Mouse (Mus musculus) macrophage (primary cell): Measurements from ENCODE around the gene Cyp2w1. TPM values are rescaled to one million over a fixed set of nuclear protein-coding genes. Genes with fewer than 3 reads are reported as not detected.

Experiments used
- H3K27ac ChIP-seq: fragments of 350-480 bp; formaldehyde crosslinking; 2 replicates; pipeline ENCODE4 v1.9.0; 2021
- H3K36me3 ChIP-seq: fragments of 350-480 bp; formaldehyde crosslinking; 2 replicates; pipeline ENCODE4 v1.9.0; 2021; ENCODE audit errors: inconsistent target
- H3K4me3 ChIP-seq: fragments of 350-480 bp; formaldehyde crosslinking; 2 replicates; pipeline ENCODE4 v1.9.0; 2021; ENCODE audit errors: inconsistent target
- H3K79me2 ChIP-seq: fragments of 350-480 bp; formaldehyde crosslinking; 2 replicates; pipeline ENCODE4 v1.9.0; 2021; ENCODE audit errors: inconsistent target
- WGBS: methylation state at CpG from one replicate; pipeline ENCODE4 v1.1.7; 2026; ENCODE audit warnings: inconsistent platforms; ENCODE audit not compliant: missing documents; 5-methylcytosine and 5-hydroxymethylcytosine counted together
- polyA plus RNA-seq: library from polyadenylated mRNA; stranded (reverse); fragments of 250-400 nt; gene quantifications from 3 replicates; pipeline ENCODE4 v1.2.4, GENCODE M21; 2018; ENCODE audit warnings: inconsistent platforms

Gene Cyp2w1
- polyA plus RNA-seq, 1 experiment from 2014 or later = not detected

DNA sequence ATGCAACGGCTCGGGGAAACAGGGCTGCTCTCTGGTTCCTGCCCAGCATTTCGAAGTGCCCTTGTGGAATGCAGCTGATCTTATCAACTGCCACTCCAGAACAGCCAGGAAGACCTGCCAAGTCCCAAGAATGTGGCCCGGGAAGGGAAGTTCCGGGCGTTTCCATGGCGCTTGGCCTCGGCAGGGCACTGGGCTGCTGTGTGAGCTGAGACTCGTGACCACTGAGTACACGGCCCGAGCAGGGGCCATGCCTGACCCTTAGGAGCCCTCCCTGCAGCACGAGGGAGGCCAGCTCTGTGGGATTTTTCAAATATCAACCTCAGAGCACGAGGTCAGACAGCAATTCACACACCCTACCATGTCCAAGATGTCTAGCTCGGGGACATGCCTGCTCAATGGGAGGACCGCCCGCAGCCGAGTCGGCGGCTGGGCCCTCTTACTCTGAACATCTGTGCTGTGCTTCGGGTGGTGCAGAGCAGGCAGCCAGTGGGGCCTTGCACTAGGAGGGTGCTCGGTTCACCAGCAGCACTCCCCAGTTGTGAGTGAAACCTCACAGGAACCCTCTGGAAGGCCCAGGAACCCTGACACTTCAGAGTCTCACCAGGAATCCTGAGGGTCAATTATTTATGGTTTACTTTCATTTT, 26.7 kb downstream of the Cyp2w1 start:
- H3K79me2 ChIP-seq = peaks cover 70% of the 10 kb centered on the region
- WGBS = 24% methylated on average over 20 of the region's 21 CpGs
- H3K36me3 ChIP-seq = peaks cover 6% of the 10 kb centered on the region; the same call in 1 of the 2 replicates
- H3K27ac ChIP-seq = peak overlapping the region; percentile 99
- H3K4me3 ChIP-seq = peak overlapping the region; percentile 33

GRCm38 (mm10) chr5:139379771-139380384, 27.5 kb downstream of the Cyp2w1 start:
- Histone ChIP-seq H3K36me3 (peaks cover 11% of the 10 kb centered on the region; the same call in 1 of the 2 replicates), H3K79me2 (peaks cover 77% of the 10 kb centered on the region), H3K27ac (peak overlapping the region; percentile 99), H3K4me3 (peak overlapping the region; percentile 33; the same call in 1 of the 2 replicates)
- 13% methylated on average over 8 of the region's 8 CpGs for WGBS

DNA sequence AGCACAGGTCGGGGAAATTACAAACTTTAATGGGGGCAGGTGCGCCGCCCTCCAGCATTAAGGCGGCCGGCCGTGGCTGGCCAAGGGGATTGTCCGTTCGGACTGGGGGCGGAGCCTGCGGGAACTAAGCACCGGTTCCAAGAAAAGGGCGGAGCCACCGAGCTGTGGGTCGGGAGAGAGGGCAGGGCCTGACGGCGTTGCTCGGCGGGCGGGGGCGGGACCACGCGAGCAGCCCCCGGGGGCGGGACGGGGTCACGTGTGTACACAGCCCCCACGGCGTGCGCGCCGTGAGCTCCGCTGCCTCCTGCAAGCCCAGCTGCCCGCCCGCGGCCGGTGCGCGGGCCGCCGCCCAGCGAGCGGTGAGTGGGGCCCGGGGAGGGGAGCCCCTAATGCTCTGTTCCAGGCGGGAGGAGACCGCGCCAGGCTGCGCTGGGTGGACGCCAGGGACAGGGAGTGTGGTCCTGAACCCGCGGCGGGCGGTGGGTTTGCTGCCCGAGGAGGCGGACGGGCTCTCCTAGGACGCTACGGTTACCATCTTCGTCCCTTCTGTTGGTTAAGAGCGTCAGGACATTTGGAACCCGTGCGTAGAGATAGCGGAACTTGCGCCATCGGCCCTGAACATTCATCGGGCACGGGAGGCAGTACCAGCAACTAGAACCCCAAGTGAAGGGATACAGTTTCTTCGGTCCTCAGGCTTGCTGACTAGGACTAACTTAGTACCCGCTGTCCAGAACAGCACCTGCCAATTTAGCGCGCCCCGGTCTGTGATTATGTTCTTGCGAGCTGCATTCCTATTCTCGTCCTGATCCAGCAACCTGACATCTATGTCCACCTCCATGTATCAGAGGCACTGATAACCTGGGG, 28.2 kb downstream of the Cyp2w1 start:
- Histone ChIP-seq H3K36me3 (peaks cover 19% of the 10 kb centered on the region; the same call in 1 of the 2 replicates), H3K4me3 (peak overlapping the region; percentile 63)
- 1% methylated on average over 67 of the region's 73 CpGs for WGBS

DNA sequence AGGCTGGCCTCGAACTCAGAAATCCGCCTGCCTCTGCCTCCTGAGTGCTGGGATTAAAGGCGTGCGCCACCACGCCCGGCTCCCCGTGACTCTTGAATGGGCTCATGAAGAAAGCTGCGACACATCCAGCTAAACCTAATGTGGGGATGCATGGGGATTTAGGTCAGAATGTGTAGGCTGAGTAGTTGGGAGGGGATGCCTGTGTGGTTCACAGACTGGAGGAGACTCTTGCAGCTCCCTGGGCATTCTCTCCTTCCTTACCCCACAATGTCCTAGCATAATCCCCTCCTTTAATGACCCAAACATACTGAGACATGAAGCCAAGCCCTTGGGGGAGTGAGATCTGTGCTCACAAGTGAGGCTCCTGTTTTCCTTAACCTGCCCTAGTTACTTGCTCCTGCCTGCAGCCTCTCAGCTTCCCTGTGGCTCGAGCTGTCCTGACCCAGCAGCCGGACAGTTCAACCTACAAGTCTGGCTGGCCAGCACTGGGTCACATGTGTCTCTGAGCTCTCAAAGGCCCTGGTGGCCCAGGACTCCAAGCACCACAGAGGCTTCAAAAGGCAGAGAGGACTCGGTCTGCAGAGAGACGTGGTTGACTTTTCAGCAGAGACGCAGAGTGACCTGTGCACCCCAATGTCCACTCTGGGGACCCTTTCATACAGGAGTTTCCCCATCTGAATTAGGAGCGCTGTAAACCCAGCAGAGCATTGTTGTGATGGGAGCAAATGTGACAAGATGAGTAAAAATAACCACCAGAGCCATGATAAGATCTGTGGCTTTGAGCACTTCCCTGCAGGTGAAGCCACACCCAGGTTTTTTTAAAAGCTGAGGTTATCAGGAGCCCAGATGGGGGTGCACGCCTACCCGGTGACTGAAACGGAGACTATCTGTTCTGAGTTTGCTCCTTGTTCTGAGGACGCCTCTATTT, 29.4 kb downstream of the Cyp2w1 start:
- Histone ChIP-seq H3K27ac (peak overlapping the region; percentile 84), H3K4me3 (peak overlapping the region; percentile 63), H3K36me3 (peaks cover 25% of the 10 kb centered on the region; the same call in 1 of the 2 replicates), H3K79me2 (peaks cover 86% of the 10 kb centered on the region)
- WGBS = 33% methylated on average over 18 of the region's 18 CpGs

More for the DNA sequence above, 28.2 kb downstream of the Cyp2w1 start:
- Histone ChIP-seq H3K79me2 (peaks cover 85% of the 10 kb centered on the region), H3K27ac (peak overlapping the region; percentile 99)

DNA sequence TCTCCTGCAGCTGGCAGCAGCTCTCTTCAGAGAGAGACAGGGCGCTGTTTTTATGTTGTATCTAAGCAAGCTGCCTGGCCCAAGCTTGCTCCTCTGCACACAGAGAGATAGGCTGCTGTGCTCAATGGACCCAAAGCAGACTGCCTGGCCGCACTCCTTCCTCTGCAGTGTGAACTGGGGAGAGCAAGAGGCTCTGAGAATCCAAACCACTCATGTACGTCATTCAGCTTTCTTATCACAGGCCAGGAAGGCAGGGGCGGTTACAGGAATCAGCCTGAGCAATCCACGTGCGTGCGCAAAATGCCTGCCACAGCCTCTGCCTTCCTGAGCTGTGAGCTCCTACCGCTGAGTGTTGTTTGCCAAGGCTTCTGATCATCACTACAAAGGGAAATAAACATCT, 30.3 kb downstream of the Cyp2w1 start:
- Histone ChIP-seq H3K4me3 (peak overlapping the region; percentile 63), H3K36me3 (peaks cover 25% of the 10 kb centered on the region; the same call in 1 of the 2 replicates), H3K79me2 (peaks cover 92% of the 10 kb centered on the region), H3K27ac (peak overlapping the region; percentile 84)
- WGBS = 19% methylated on average over 8 of the region's 8 CpGs

- WGBS = 56% methylated on average over 9 of the region's 9 CpGs
- Histone ChIP-seq H3K27ac (peak overlapping the region; percentile 84), H3K79me2 (peaks cover 94% of the 10 kb centered on the region), H3K36me3 (peaks cover 26% of the 10 kb centered on the region; the same call in 1 of the 2 replicates), H3K4me3 (peak overlapping the region; percentile 63; the same call in 1 of the 2 replicates)
These were observed 30.8 kb downstream of the Cyp2w1 start for GRCm38 (mm10) chr5:139383234-139383633.

DNA sequence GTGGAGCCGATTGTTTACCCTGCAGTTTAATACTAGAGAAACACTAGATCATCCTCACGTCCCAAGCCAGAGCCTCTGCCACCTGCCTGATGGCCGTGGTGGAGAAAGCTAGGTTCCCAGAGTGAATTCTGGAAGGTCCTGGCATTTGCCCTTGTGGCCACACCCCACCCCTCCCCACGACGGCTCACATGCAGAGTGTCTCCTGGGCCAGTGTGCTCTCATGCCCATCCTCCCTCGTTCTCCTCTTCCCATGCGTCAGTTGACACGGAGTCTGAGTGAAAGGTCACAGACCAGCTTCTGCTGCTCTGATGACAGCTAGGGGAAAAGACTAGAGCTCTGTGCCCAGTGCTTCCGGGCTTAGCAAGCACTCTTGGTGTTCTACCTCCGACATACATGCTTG, 32.1 kb downstream of the Cyp2w1 start:
- Histone ChIP-seq H3K36me3 (peaks cover 37% of the 10 kb centered on the region; the same call in 1 of the 2 replicates), H3K27ac (no peak overlapping the region), H3K79me2 (peaks cover 94% of the 10 kb centered on the region), H3K4me3 (no peak overlapping the region)
- WGBS = 75% methylated on average over 10 of the region's 10 CpGs

- Histone ChIP-seq H3K4me3 (no peak overlapping the region), H3K36me3 (peaks cover 47% of the 10 kb centered on the region; the same call in 1 of the 2 replicates), H3K27ac (no peak overlapping the region), H3K79me2 (peaks cover 100% of the 10 kb centered on the region)
- WGBS = 83% methylated on average over 5 of the region's 5 CpGs
These were observed 33.6 kb downstream of the Cyp2w1 start for GRCm38 (mm10) chr5:139386047-139386446.

- 63% methylated on average over 7 of the region's 10 CpGs for WGBS
- Histone ChIP-seq H3K36me3 (peaks cover 55% of the 10 kb centered on the region; the same call in 1 of the 2 replicates), H3K4me3 (no peak overlapping the region), H3K27ac (peak overlapping the region; percentile 35), H3K79me2 (peaks cover 100% of the 10 kb centered on the region)
These were observed 35.1 kb downstream of the Cyp2w1 start for GRCm38 (mm10) chr5:139387329-139388194.

DNA sequence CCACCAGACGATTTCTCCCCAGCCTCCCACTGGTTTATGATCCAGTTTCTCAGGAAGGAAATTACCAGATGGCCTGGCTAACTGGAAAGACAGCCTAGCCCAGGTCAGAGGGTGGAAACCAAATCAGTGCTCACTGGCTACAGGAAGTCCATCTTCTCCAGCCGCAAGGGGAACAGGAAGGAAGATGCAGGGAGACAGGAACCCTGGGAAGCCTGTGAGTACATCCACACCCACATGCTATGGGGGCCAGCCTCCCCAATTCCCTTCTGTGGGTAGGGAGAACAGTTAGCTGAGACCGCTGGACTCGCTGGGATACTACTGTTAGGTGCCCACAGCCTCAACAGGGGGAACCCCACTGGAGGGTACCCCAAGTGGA, 35.8 kb downstream of the Cyp2w1 start:
- H3K27ac ChIP-seq = peak overlapping the region; percentile 35
- no peak overlapping the region for H3K4me3 ChIP-seq

DNA sequence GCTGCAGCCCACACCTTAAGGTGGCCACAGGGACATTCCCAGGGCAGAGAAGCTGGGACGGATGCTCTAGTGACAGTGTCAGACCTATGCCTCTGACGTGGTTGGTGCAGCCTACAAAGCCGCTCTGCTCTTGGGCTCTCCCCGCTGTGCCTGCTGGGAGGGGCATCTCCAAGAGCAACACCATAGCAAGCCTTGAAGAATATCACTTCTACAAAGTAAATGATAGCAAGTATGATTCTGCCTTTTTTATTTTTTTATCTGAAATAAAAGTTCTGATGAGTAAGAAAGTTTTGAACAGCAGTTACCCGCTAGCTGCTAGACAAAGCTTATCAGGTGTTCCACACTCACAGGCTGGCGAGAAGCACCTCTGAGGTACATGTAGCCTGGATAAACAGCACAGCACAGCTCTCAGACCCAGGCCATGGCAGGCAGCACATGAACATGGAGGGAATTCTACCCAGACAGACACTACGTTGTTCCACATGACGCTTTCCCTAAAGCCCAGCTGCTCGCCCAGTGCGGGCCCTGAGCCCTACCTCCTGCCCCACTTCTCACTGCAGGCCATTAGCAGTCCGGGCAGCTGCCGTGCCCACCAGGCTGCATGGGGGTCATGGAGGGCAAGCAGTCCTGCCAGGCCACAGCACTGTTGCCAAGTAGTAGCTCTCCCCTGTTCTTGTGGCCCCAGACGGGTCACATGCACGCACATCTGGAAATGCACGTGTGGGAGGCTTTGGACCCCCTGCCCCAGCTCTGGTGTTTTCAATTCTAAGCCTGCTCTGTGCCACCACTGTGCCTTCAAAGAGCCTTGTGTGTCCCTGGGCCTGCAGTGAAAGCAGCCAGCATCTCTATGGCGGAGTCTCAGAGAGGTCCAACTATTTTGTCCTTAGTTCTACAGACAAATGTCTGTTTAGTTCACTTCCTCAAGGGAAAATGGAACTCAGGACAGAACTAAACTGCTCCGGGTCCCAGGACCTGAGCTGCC, 36.6 kb downstream of the Cyp2w1 start:
- peaks cover 65% of the 10 kb centered on the region for H3K36me3 ChIP-seq
- peak overlapping the region; percentile 35 for H3K27ac ChIP-seq
- H3K79me2 ChIP-seq = peaks cover 100% of the 10 kb centered on the region
- H3K4me3 ChIP-seq = no peak overlapping the region
- WGBS = 91% methylated on average over 17 of the region's 17 CpGs

More for the DNA sequence above, 35.8 kb downstream of the Cyp2w1 start:
- H3K79me2 ChIP-seq = peaks cover 100% of the 10 kb centered on the region
- 37% methylated on average over 4 of the region's 4 CpGs for WGBS
- peaks cover 61% of the 10 kb centered on the region for H3K36me3 ChIP-seq

- Histone ChIP-seq H3K4me3 (no peak overlapping the region), H3K36me3 (peaks cover 67% of the 10 kb centered on the region)
- 88% methylated on average over 6 of the region's 6 CpGs for WGBS
These were observed 37.3 kb downstream of the Cyp2w1 start for GRCm38 (mm10) chr5:139389676-139390061.

More at GRCm38 (mm10) chr5:139389676-139390061, 37.3 kb downstream of the Cyp2w1 start:
- no peak overlapping the region for H3K27ac ChIP-seq
- H3K79me2 ChIP-seq = peaks cover 100% of the 10 kb centered on the region
